Mouse (Mus musculus): ENCODE measurements at regions not wholly inside any gene's neighbourhood (a gene's known extent, or its start where the extent isn't known, plus 50 kb on each side); places are given as distances from the start of the nearest gene placed in this dataset.

GRCm38 (mm10) chr12:118404171-118404570 is 102.9 kb upstream of the Sp4 start:
- no peak for DNase-seq

GRCm38 (mm10) chr12:118403519-118404087 is 102.4 kb upstream of the Sp4 start:
- no peak for DNase-seq

GRCm38 (mm10) chr12:118401377-118401776 is 100.1 kb upstream of the Sp4 start:
- no peak for DNase-seq

- no peak for DNase-seq
Observed at GRCm38 (mm10) chr12:118391654-118392053, 90.4 kb upstream of the Sp4 start.

GRCm38 (mm10) chr12:118381013-118381412 is 79.8 kb upstream of the Sp4 start:
- no peak for DNase-seq

GRCm38 (mm10) chr12:118377898-118378297 is 76.7 kb upstream of the Sp4 start:
- no peak for DNase-seq

- DNase-seq = no peak
Observed at GRCm38 (mm10) chr12:118376521-118377493, 75.6 kb upstream of the Sp4 start.

- no peak for DNase-seq
Observed at GRCm38 (mm10) chr12:118373250-118373649, 72.0 kb upstream of the Sp4 start.

GRCm38 (mm10) chr12:118371905-118372304 is 70.7 kb upstream of the Sp4 start:
- no peak for DNase-seq

GRCm38 (mm10) chr12:118367307-118368076 is 66.3 kb upstream of the Sp4 start:
- DNase-seq = no peak

GRCm38 (mm10) chr12:118352866-118353265 is 51.6 kb upstream of the Sp4 start:
- DNase-seq = no peak

- DNase-seq = no peak
Observed at GRCm38 (mm10) chr12:118351421-118351820, 50.2 kb upstream of the Sp4 start.

All from kidney, adult 18-20 months (tissue).